Mouse (Mus musculus): Measurements from ENCODE around the gene Rhov. TPM values are rescaled to one million over a fixed set of nuclear protein-coding genes. Genes with fewer than 3 reads are reported as not detected.

Rhov gene
- polyA plus RNA-seq, 1 experiment from 2014 or later, result 0.08 TPM

GRCm38 (mm10) chr2:119237871-119238220 is 33.2 kb downstream of the Rhov start:
- Histone ChIP-seq H3K4me3 (replicated peaks) (peak overlapping the region; percentile 43), H3K36me3 (replicated peaks) (no peaks in the 10 kb centered on the region), H3K9me3 (replicated peaks) (no peaks in the 10 kb centered on the region), H3K4me2 (peak overlapping the region; percentile 68), H3K9ac (no peak overlapping the region), H3K27ac (replicated peaks) (no peak overlapping the region), H3K27me3 (peaks cover 90% of the 10 kb centered on the region), H3K4me1 (replicated peaks) (peaks cover 13% of the 10 kb centered on the region)
- no peak for ATAC-seq (ENCODE audit: insufficient read depth)
- 5% methylated on average over 31 of the region's 31 CpGs for WGBS (ENCODE audit: insufficient replicate concordance)

- Histone ChIP-seq H3K4me3 (replicated peaks) (peak within 1 kb of the TSS; percentile 43), H3K4me2 (peak within 1 kb of the TSS; percentile 68), H3K9me3 (replicated peaks) (no peaks in the 10 kb centered on the region), H3K27me3 (peaks cover 90% of the 10 kb centered on the region), H3K9ac (no peak within 1 kb of the TSS), H3K4me1 (replicated peaks) (peaks cover 13% of the 10 kb centered on the region), H3K36me3 (replicated peaks) (no peaks in the 10 kb centered on the region), H3K27ac (replicated peaks) (no peak within 1 kb of the TSS)
- no peak for ATAC-seq (ENCODE audit: insufficient read depth)
- 2% methylated on average over 73 of the region's 73 CpGs for WGBS (ENCODE audit: insufficient replicate concordance)
Measured at GRCm38 (mm10) chr2:119237210-119237870, 33.7 kb downstream of the Rhov start, which contains the start of gene Spint1. Gene Spint1, plus strand, starts transcription at chr2:119237362.

DNA sequence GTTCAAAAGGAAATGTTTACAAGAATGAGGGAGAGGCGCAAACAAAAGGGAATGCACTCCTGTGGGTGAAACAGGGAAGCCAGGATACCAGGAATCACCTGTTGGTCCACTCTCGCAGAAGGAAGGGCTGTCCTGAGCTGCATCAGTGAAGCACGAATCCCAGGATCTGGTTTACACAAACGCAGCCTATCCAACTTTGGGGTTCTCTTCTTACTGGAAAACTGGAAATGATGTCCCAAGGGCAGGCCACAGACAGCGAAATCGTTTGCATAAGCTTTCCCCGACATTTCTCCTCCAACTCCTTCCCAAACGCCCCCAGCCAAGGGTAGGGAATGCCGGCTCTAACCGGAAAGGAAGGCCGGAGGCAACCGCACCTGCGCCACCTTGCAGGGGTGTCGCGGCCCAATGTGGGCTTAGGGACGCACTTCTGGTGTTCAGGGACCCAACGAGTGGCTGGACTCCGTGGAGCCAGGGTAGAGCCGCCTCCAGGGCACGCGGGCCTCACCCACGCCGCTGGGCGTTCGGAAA is 34.3 kb downstream of the Rhov start:
- H3K27ac ChIP-seq (replicated peaks), result no peak overlapping the region
- H3K27me3 ChIP-seq, result peaks cover 84% of the 10 kb centered on the region
- ATAC-seq (ENCODE audit: insufficient read depth), result no peak
- H3K4me1 ChIP-seq (replicated peaks), result peaks cover 13% of the 10 kb centered on the region
- no peaks in the 10 kb centered on the region for H3K36me3 ChIP-seq (replicated peaks)
- 16% methylated on average over 25 of the region's 25 CpGs for WGBS (ENCODE audit: insufficient replicate concordance)
- no peak overlapping the region for H3K9ac ChIP-seq
- peak overlapping the region; percentile 68 for H3K4me2 ChIP-seq
- H3K4me3 ChIP-seq (replicated peaks), result peak overlapping the region; percentile 43
- H3K9me3 ChIP-seq (replicated peaks), result no peaks in the 10 kb centered on the region

DNA sequence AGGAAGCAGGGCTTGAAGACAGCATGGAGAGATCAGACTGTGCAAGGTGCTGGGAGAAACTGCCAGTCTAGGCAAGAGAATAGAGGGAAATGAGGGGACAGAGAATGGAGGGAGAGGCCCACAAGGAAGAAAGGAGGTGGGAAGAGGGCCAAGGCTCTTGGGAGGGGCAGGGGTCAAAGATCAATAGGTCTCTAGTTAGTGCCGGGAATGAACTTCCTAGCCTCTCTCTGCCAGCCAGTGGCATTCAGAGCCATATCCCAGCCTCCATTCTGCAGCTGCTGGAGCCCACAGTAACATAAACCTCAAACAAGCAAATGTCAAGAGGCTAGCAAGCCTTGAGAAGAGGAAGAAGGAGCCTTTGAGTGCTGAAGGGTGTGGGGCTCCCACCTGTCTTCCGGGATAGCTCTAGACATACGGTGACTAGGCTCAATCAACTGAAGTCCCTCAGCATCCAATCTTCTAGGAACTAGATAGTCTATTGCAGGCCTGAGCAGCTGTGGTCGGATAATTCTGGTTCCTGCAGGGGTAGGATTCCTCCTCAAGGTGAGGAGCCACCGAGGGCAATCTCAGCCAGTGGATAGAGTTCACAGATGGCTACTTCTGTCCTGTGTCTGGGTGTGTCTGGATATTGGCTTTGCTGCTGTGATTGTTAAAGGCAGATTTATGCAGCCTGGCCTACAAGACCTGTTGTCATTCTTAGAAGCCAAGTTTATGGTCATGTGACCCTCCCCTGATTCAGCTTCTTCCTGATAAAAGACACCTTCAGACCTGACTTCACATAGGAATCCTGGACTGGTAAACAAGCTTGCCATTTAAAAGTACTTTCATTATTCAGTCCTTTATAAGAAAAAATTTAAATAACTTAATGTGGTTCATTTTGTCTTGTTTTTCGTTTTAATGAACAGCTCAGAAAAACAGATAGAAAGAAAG is 41.0 kb downstream of the Rhov start, which contains the start of gene Ppp1r14d:
Gene Ppp1r14d (minus strand): TSS at position 132 of the 930 bp plus-strand sequence.
- 59% methylated on average over 6 of the region's 6 CpGs for WGBS (ENCODE audit: insufficient replicate concordance)
- no peak within 1 kb of the TSS for H3K9ac ChIP-seq
- H3K4me1 ChIP-seq (replicated peaks), result no peaks in the 10 kb centered on the region
- no peaks in the 10 kb centered on the region for H3K36me3 ChIP-seq (replicated peaks)
- peaks cover 25% of the 10 kb centered on the region for H3K27me3 ChIP-seq
- no peak within 1 kb of the TSS for H3K4me2 ChIP-seq
- no peak within 1 kb of the TSS for H3K4me3 ChIP-seq (replicated peaks)
- no peaks in the 10 kb centered on the region for H3K9me3 ChIP-seq (replicated peaks)
- H3K27ac ChIP-seq (replicated peaks), result no peak within 1 kb of the TSS
- no peak for ATAC-seq (ENCODE audit: insufficient read depth)

Other genes with a start within 250 kb of the Rhov start
- gene Ccdc32, start 241.9 kb downstream of the Rhov start, polyA plus RNA-seq (2015; fragmentation: Nextera tagmentation; extraction: Ambion mirVana), result 12.3 and 12.4 TPM in 2 replicates
- gene Rpusd2, start 236.5 kb downstream of the Rhov start, polyA plus RNA-seq (2015; fragmentation: Nextera tagmentation; extraction: Ambion mirVana), result 2.6 and 2.8 TPM in 2 replicates
- 55.2 and 59.3 TPM in 2 replicates for gene Knl1, start 224.2 kb downstream of the Rhov start, polyA plus RNA-seq (2015; fragmentation: Nextera tagmentation; extraction: Ambion mirVana)
- gene Rad51, start 158.5 kb downstream of the Rhov start, polyA plus RNA-seq (2015; fragmentation: Nextera tagmentation; extraction: Ambion mirVana), result 30.4 and 36.9 TPM in 2 replicates
- gene Rmdn3, start 114.2 kb downstream of the Rhov start, polyA plus RNA-seq (2015; fragmentation: Nextera tagmentation; extraction: Ambion mirVana), result 45.0 and 50.7 TPM in 2 replicates
- 81.3 and 102 TPM in 2 replicates for gene Gchfr, start 103.5 kb downstream of the Rhov start, polyA plus RNA-seq (2015; fragmentation: Nextera tagmentation; extraction: Ambion mirVana)
- gene Gm14137, start 96.8 kb downstream of the Rhov start, polyA plus RNA-seq (2015; fragmentation: Nextera tagmentation; extraction: Ambion mirVana), result 0.10 TPM in 2 replicates
- 19.0 and 21.6 TPM in 2 replicates for gene Zfyve19, start 62.7 kb downstream of the Rhov start, polyA plus RNA-seq (2015; fragmentation: Nextera tagmentation; extraction: Ambion mirVana)
- 7.0 and 7.1 TPM in 2 replicates for gene Dnajc17, start 62.5 kb downstream of the Rhov start, polyA plus RNA-seq (2015; fragmentation: Nextera tagmentation; extraction: Ambion mirVana)
- gene Ppp1r14d, start 41.4 kb downstream of the Rhov start, polyA plus RNA-seq (2015; fragmentation: Nextera tagmentation; extraction: Ambion mirVana), result 0.20 TPM in 1 of 2 replicates, not detected in the other
- gene Spint1, start 33.9 kb downstream of the Rhov start, polyA plus RNA-seq (2015; fragmentation: Nextera tagmentation; extraction: Ambion mirVana), result 0.15 and 0.35 TPM in 2 replicates
- 6.3 and 6.4 TPM in 2 replicates for gene Vps18, start 17.5 kb upstream of the Rhov start, polyA plus RNA-seq (2015; fragmentation: Nextera tagmentation; extraction: Ambion mirVana)
- gene Dll4, start 54.5 kb upstream of the Rhov start, polyA plus RNA-seq (2015; fragmentation: Nextera tagmentation; extraction: Ambion mirVana), result 1.9 and 2.1 TPM in 2 replicates
- gene Chac1, start 80.0 kb upstream of the Rhov start, polyA plus RNA-seq (2015; fragmentation: Nextera tagmentation; extraction: Ambion mirVana), result 2.9 and 3.4 TPM in 2 replicates
- 1.4 and 1.6 TPM in 2 replicates for gene Ino80, start 206.4 kb upstream of the Rhov start, polyA plus RNA-seq (2015; fragmentation: Nextera tagmentation; extraction: Ambion mirVana)